Mouse (Mus musculus) CH12.LX (cell line): ENCODE data around the gene Foxs1. TPM values are rescaled to one million over a fixed set of nuclear protein-coding genes. Genes with fewer than 3 reads are reported as not detected.

Experiments used
- DNase-seq: peaks from one replicate; pipeline ENCODE4 v3.0.0-alpha.2; 2013; ENCODE audit errors: extremely low read depth
- H3K27ac ChIP-seq: 2 replicates; pipeline ENCODE4 v1.5.1; 2012; ENCODE audit warnings: low read depth, mild to moderate bottlenecking, control low read depth, moderate library complexity; ENCODE audit not compliant: insufficient read depth
- H3K27me3 ChIP-seq: replicated peaks from 2 replicates; pipeline ENCODE3; 2012; ENCODE audit warnings: inconsistent platforms
- H3K36me3 ChIP-seq, 2 experiments: replicated peaks in 1 of 2; 2 replicates each; pipeline versions ENCODE3 to v1.6.1; 2012; ENCODE audit warnings: inconsistent platforms in 1 of 2, low read length in 1 of 2, mild to moderate bottlenecking in 1 of 2, mixed read lengths in 1 of 2, moderate library complexity in 1 of 2; ENCODE audit not compliant: control insufficient read depth in 1 of 2, insufficient read depth in 1 of 2
- H3K4me1 ChIP-seq, 2 experiments: 2 replicates each; pipeline ENCODE4 v1.6.1; 2012; ENCODE audit warnings: inconsistent platforms in 1 of 2, moderate library complexity in 1 of 2; ENCODE audit not compliant: insufficient read depth in 2 of 2, control insufficient read depth in 1 of 2
- H3K4me2 ChIP-seq: 2 replicates; pipeline ENCODE4 v1.6.1; 2012; ENCODE audit warnings: low read depth, mild to moderate bottlenecking, control low read depth; ENCODE audit not compliant: poor library complexity, insufficient read depth, severe bottlenecking
- H3K4me3 ChIP-seq, 3 experiments: fragments of 150-350 bp in 1 of 3; sonication (generic) in 1 of 3; replicated peaks in 1 of 3; 2 replicates each; pipeline versions ENCODE3 to v1.5.1; 2011 to 2012; ENCODE audit warnings: low read depth in 2 of 3, low read length in 2 of 3, mild to moderate bottlenecking in 2 of 3, moderate library complexity in 2 of 3, control low read depth in 1 of 3, improper control_type of control experiment in 1 of 3, inconsistent platforms in 1 of 3, mixed read lengths in 1 of 3; ENCODE audit not compliant: poor library complexity in 1 of 3
- H3K79me2 ChIP-seq: replicated peaks from 2 replicates; pipeline ENCODE4 v1.6.1; 2012; ENCODE audit warnings: mild to moderate bottlenecking, moderate library complexity; ENCODE audit not compliant: control insufficient read depth, poor library complexity, insufficient read depth, severe bottlenecking; ENCODE audit errors: extremely low read depth
- H3K9ac ChIP-seq: 2 replicates; pipeline ENCODE4 v1.6.1; 2012; ENCODE audit warnings: low read depth, mild to moderate bottlenecking, control low read depth, moderate library complexity; ENCODE audit not compliant: insufficient read depth
- H3K9me3 ChIP-seq: replicated peaks from 2 replicates; pipeline ENCODE3; 2012; ENCODE audit warnings: low read length, inconsistent platforms, mixed read lengths
- BHLHE40 ChIP-seq: IDR thresholded peaks from 2 replicates; pipeline ENCODE4 v1.6.1; 2011; ENCODE audit warnings: mild to moderate bottlenecking, low read depth, low read length, improper control_type of control experiment
- JUN ChIP-seq: IDR thresholded peaks from 2 replicates; pipeline ENCODE4 v1.6.1; 2011; ENCODE audit warnings: low read depth, mild to moderate bottlenecking, low read length, improper control_type of control experiment, moderate library complexity; ENCODE audit not compliant: insufficient read depth
- NRF1 ChIP-seq: IDR thresholded peaks from 2 replicates; pipeline ENCODE4 v1.6.1; 2014; ENCODE audit warnings: low read depth, mild to moderate bottlenecking, inconsistent platforms, low read length, improper control_type of control experiment, moderate library complexity
- POLR2A ChIP-seq: IDR thresholded peaks from 2 replicates; pipeline ENCODE4 v1.6.1; 2011; ENCODE audit warnings: low read depth, mild to moderate bottlenecking, improper control_type of control experiment, low read length
- TCF12 ChIP-seq: IDR thresholded peaks from 2 replicates; pipeline ENCODE4 v1.6.1; 2014; ENCODE audit warnings: low read depth, mild to moderate bottlenecking, inconsistent platforms, low read length, improper control_type of control experiment
- USF1 ChIP-seq: IDR thresholded peaks from 2 replicates; pipeline ENCODE4 v1.6.1; 2014; ENCODE audit warnings: low read depth, mild to moderate bottlenecking, inconsistent platforms, low read length, improper control_type of control experiment
- ZMIZ1 ChIP-seq: IDR thresholded peaks from 2 replicates; pipeline ENCODE4 v1.6.1; 2012; ENCODE audit warnings: low read depth, mild to moderate bottlenecking, inconsistent platforms, low read length, improper control_type of control experiment
- dilution Hi-C: fragments of 300-500 bp; cut with MboI; formaldehyde crosslinking; loops from 2 replicates; pipeline ENCODE4 v1.14.3; 2020; ENCODE audit warnings: low sequenced_read_pairs; ENCODE audit not compliant: extremely low pct_unique_long_range_greater_than_20kb, extremely low pct_ligation_motif_present
- in situ Hi-C: fragments of 300-500 bp; cut with MboI; formaldehyde crosslinking; loops from 3 replicates; pipeline ENCODE4 v1.14.3; 2019; ENCODE audit warnings: low sequenced_read_pairs, low pct_ligation_motif_present, low pct_unique_long_range_greater_than_20kb, mixed read lengths
- polyA plus RNA-seq: library from polyadenylated mRNA; unstranded; fragments of >175 nt; gene quantifications from 2 replicates; pipeline ENCODE4 v1.2.1, GENCODE M21; 2012; ENCODE audit warnings: low read depth; ENCODE audit not compliant: insufficient read length
- total RNA-seq, 2 experiments: library from RNA; depleted of rRNA; stranded (reverse); fragments of 300-350 nt in 1 of 2; fragments of >200 nt in 1 of 2; gene quantifications; 2 replicates each; pipeline ENCODE4 v1.2.3; 2012 to 2014

Foxs1 gene
- total and polyA plus RNA-seq, 3 experiments: 6.1 to 9.5 (median 9.1) TPM

DNA sequence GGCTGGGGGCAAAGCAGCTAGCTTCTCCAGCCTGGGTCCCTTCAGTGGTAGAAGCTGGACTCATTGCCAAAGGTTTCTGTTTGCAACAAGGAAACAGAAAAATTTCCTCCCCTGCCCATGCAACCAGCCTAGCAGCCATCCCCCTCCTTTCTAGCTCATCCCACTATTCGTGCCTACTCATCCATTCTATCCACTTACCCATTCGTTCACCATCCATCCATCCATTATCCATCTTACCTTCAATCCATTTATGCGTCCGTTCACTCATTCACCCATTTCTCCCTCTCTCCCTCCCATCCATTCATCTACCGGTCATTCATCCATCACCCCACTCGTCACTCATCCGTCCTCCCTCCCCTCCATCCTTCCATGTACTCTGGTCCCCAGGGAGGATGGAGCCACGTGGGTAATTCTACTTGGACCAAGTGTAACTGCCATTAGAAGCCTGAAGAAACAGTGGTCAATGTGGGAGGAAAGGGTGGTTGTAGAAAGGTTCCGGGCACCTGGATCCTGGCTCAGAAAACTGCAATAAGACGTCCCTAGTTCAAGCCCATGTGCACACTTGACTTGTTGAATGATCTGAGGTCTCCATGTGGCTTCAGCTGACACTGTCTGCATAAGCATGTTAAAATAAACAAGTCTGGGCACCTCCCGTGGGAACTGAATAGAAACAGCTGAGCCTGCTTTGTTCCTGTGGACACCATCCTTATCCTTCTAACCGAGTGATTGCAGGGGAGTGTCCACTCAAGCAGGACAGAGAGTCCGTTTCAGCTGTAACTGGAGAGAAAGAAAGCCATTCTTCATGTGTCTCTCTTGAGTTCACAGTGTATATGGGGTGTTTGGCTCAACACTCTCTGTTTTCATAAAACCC, 19.1 kb upstream of the Foxs1 start:
- Histone ChIP-seq H3K36me3 (no peaks in the 10 kb centered on the region), H3K9ac (0 out of 2 replicates have a peak overlapping the region, but pooled peaks have one; percentile 29), H3K79me2 (no peaks in the 10 kb centered on the region), H3K27ac (no peak overlapping the region), H3K4me3 (peak overlapping the region; percentile 16 to 68 (median 25)), H3K27me3 (peaks cover 92% of the 10 kb centered on the region), H3K4me1 (peaks cover 8% of the 10 kb centered on the region in 2 experiments; a peak in 3 of 4 replicates), H3K9me3 (no peaks in the 10 kb centered on the region), H3K4me2 (peak overlapping the region; percentile 97)
- TF ChIP-seq ZMIZ1 (no peak), POLR2A (no peak)
- dilution Hi-C loops: no loop called here
- in situ Hi-C loops: no loop called here
- DNase-seq: no peak

DNA sequence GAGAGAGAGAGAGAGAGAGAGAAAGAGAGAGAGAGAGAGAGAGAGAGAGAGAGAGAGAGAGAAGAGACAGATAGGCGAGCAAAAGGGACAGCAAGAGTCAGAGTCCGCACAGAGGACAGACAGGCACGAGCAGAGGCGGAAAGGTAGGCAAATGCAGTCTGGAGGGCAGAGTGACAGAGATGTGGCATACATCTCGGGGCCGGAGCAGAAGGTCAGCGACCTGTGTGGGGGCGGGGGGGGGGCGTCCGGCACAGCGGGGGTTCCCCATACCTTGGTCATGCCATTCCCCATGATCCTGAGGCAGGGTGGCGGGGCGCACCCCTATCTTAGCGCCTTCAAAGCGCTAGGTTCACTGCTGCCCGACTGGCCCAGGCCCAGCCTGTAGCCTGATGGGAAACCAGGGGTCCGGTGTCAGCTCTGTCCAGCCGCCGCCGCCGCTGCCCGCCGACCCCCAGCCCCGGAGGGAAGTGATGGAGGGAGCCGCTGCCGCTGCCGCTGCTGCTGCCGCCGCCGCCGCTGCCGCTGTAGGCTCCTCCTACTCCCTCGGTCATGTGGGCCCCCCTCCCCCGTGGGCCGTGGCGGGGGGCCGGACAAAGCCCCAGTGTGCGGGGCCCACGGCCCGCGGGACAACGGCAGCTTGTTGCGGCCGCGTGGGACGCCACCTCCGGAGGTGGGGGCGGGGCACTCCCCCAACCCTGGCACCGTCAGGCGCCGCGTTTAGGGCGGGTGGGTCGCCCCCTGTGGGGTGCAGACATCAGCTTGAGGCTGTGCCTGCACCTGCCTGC, 18.2 kb upstream of the Foxs1 start, which contains the start of gene Dusp15:
Gene Dusp15, minus strand, starts transcription at position 634 of the 785 bp plus-strand sequence.
- H3K4me3 ChIP-seq: peak within 1 kb of the TSS; percentile 16 to 68 (median 25)
- no peak for DNase-seq
- TF ChIP-seq POLR2A: no peak
- TF ChIP-seq NRF1: no peak
- TF ChIP-seq BHLHE40: 0 out of 2 replicates have a peak, but pooled peaks have one; percentile 28
- TF ChIP-seq USF1: peak; percentile 13; the same call in 1 of the 2 replicates
- TF ChIP-seq, all 38 proteins: peak for 2
- H3K36me3 ChIP-seq: no peaks in the 10 kb centered on the region
- no peaks in the 10 kb centered on the region for H3K9me3 ChIP-seq
- peaks cover 92% of the 10 kb centered on the region for H3K27me3 ChIP-seq
- H3K79me2 ChIP-seq: no peaks in the 10 kb centered on the region
- H3K4me2 ChIP-seq: peak within 1 kb of the TSS; percentile 97
- H3K27ac ChIP-seq: no peak within 1 kb of the TSS
- H3K9ac ChIP-seq: peak within 1 kb of the TSS; percentile 29; the same call in 1 of the 2 replicates
- H3K4me1 ChIP-seq: peaks cover 8% of the 10 kb centered on the region in 2 experiments; a peak in 3 of 4 replicates
- dilution Hi-C loops: no loop called here
- in situ Hi-C loops: no loop called here

DNA sequence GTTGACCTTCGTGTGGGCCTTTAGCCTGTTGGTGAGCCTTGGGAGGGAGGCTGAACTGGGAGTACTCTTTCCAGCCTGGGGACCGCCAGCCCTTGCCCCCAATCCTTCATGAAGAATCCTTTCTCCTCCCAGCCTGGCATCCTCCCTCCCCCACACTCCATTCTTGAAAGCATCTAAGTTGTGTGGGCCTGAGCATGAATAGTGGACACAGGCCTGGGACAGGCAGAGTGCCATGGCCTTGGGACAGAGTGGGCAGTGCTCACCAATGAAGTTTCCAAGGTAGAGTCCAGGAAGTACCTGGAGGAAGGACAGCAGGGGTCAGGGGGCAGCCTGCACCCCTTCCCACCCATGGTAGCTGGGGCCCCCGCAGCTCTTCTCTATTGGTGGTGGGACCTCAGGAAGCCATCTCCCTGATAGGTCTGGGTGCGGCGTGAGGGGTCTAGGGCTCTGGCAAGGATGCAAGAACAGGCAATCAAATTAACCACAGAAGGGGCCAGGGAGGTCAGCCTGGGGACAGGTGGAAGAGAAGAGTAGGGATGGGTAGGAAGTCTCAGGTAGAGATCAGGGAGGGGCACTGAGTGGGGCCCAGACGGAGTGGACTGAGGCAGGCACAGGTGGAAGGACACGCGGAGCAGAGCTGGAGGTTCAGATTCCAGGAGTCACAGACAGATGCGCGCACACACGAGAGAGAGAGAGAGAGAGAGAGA, 17.5 kb upstream of the Foxs1 start:
- peaks cover 8% of the 10 kb centered on the region in 2 experiments; a peak in 3 of 4 replicates for H3K4me1 ChIP-seq
- peak overlapping the region; percentile 97; the same call in 1 of the 2 replicates for H3K4me2 ChIP-seq
- DNase-seq: no peak
- H3K27ac ChIP-seq: no peak overlapping the region
- in situ Hi-C loops: no loop called here
- H3K9ac ChIP-seq: no peak overlapping the region
- dilution Hi-C loops: no loop called here
- no peak overlapping the region for H3K4me3 ChIP-seq
- TF ChIP-seq TCF12 (no peak), JUN (no peak), POLR2A (no peak)
- no peaks in the 10 kb centered on the region for H3K36me3 ChIP-seq
- no peaks in the 10 kb centered on the region for H3K79me2 ChIP-seq
- H3K27me3 ChIP-seq: peaks cover 92% of the 10 kb centered on the region
- H3K9me3 ChIP-seq: no peaks in the 10 kb centered on the region
